Mouse (Mus musculus) thymus, adult 2 months (tissue): ENCODE data around the gene Ankrd11.

ENCODE experiments used
- CTCF ChIP-seq: fragments of 200-500 bp; IDR thresholded peaks from 2 replicates; pipeline ENCODE4 v1.5.1; 2012; ENCODE audit warnings: mild to moderate bottlenecking, control low read depth, low read length, moderate library complexity, borderline replicate concordance; ENCODE audit not compliant: control insufficient read depth, poor library complexity, insufficient read depth; ENCODE audit errors: extremely low read depth
- POLR2A ChIP-seq: fragments of 200-500 bp; IDR thresholded peaks from 2 replicates; pipeline ENCODE4 v1.6.1; 2012; ENCODE audit warnings: mild to moderate bottlenecking, low read length, control low read depth, moderate library complexity; ENCODE audit not compliant: control insufficient read depth, poor library complexity, insufficient read depth; ENCODE audit errors: extremely low read depth

GRCm38 (mm10) chr8:122981646-122982045 lies 60.4 kb downstream of the Ankrd11 start:
- no peak for TF ChIP-seq CTCF
- TF ChIP-seq POLR2A: no peak
